Mouse (Mus musculus) kidney, adult 2 months (tissue): ENCODE results near the gene Rsad1. TPM values are rescaled to one million over a fixed set of nuclear protein-coding genes. Genes with fewer than 3 reads are reported as not detected.

Experiments used
- DNase-seq: peaks from one replicate; pipeline ENCODE4 v3.0.0; 2021
- H3K27ac ChIP-seq: fragments of 200-500 bp; 2 replicates; pipeline ENCODE4 v1.5.1; 2012; ENCODE audit warnings: low read depth, low read length, control low read depth, inconsistent platforms; ENCODE audit not compliant: insufficient read depth
- H3K27me3 ChIP-seq: fragments of 200-500 bp; replicated peaks from 2 replicates; pipeline ENCODE4 v1.6.1; 2012; ENCODE audit warnings: mild to moderate bottlenecking, moderate library complexity, low read length, inconsistent platforms; ENCODE audit not compliant: control insufficient read depth, insufficient read depth
- H3K36me3 ChIP-seq: fragments of 200-500 bp; 2 replicates; pipeline ENCODE4 v1.6.1; 2012; ENCODE audit warnings: mild to moderate bottlenecking, moderate library complexity, low read length, inconsistent platforms; ENCODE audit not compliant: control insufficient read depth, insufficient read depth
- H3K4me1 ChIP-seq: fragments of 200-500 bp; 2 replicates; pipeline ENCODE4 v1.6.1; 2011; ENCODE audit warnings: low read length; ENCODE audit not compliant: control insufficient read depth, insufficient read depth
- H3K4me3 ChIP-seq: fragments of 200-500 bp; 2 replicates; pipeline ENCODE4 v1.5.1; 2011; ENCODE audit warnings: mild to moderate bottlenecking, low read depth, low read length, control low read depth; ENCODE audit not compliant: insufficient read depth
- CTCF ChIP-seq: fragments of 200-500 bp; conservative IDR thresholded peaks from 2 replicates; pipeline ENCODE4 v1.5.1; 2011; ENCODE audit warnings: low read depth, mild to moderate bottlenecking, control low read depth, low read length, moderate library complexity, mixed read lengths; ENCODE audit not compliant: insufficient read depth, insufficient read length
- POLR2A ChIP-seq: fragments of 200-500 bp; IDR thresholded peaks from one replicate; pipeline ENCODE4 v1.6.1; 2011; ENCODE audit warnings: low read depth, low read length, control low read depth
- WGBS: fragments of 180-500 bp; shearing (Covaris S2); methylation state at CpG from one replicate; pipeline ENCODE4 v1.1.7; 2018; 5-methylcytosine and 5-hydroxymethylcytosine counted together
- polyA plus RNA-seq: library from polyadenylated mRNA; depleted of rRNA; stranded (reverse); fragments of >200 nt; gene quantifications from 2 replicates; pipeline ENCODE4 v1.2.3, GENCODE M21; 2012

The Rsad1 gene
- polyA plus RNA-seq, 1 experiment, result 8.6 TPM

DNA sequence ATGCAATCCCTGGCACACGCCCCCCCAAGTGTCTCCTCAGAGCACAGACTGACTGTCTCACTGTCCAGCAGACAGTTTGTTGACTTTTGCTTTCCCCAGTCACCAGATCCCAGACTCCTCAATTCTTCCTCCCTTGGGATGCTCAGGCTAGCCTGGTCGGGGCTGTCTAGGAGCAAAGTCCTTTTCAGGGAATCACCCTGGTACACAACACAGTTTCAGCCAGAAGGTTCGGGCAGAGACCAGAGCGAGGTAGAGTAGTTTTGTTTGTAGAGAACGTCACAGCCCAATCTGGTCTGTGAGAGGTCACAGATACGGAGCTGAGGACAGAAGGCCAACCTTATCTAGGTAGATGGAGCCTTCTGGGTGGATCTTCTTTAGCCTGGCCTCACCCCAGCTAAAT lies 17.5 kb upstream of the Rsad1 start:
- TF ChIP-seq POLR2A (no peak), CTCF (no peak)
- Histone ChIP-seq H3K4me3 (no peak overlapping the region), H3K4me1 (no peaks in the 10 kb centered on the region), H3K36me3 (no peaks in the 10 kb centered on the region), H3K27me3 (no peaks in the 10 kb centered on the region), H3K27ac (no peak overlapping the region)
- WGBS, result 57% methylated on average over 6 of the region's 6 CpGs
- DNase-seq, result no peak

DNA sequence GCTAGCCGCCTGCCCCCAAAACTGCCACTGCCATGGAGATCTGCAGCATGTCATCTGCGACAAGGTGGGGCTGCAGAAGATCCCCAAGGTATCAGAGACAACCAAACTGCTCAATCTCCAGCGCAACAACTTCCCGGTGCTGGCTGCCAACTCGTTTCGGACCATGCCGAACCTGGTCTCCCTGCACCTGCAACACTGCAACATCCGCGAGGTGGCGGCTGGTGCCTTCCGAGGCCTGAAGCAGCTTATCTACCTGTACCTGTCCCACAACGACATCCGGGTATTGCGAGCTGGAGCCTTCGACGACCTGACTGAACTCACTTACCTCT lies 16.1 kb upstream of the Rsad1 start:
- WGBS, result 65% methylated on average over 16 of the region's 16 CpGs
- Histone ChIP-seq H3K4me3 (no peak overlapping the region), H3K27me3 (no peaks in the 10 kb centered on the region), H3K36me3 (no peaks in the 10 kb centered on the region), H3K27ac (no peak overlapping the region), H3K4me1 (no peaks in the 10 kb centered on the region)
- no peak for DNase-seq
- no peak for TF ChIP-seq POLR2A
- no peak; the same call in 1 of the 2 replicates for TF ChIP-seq CTCF

DNA sequence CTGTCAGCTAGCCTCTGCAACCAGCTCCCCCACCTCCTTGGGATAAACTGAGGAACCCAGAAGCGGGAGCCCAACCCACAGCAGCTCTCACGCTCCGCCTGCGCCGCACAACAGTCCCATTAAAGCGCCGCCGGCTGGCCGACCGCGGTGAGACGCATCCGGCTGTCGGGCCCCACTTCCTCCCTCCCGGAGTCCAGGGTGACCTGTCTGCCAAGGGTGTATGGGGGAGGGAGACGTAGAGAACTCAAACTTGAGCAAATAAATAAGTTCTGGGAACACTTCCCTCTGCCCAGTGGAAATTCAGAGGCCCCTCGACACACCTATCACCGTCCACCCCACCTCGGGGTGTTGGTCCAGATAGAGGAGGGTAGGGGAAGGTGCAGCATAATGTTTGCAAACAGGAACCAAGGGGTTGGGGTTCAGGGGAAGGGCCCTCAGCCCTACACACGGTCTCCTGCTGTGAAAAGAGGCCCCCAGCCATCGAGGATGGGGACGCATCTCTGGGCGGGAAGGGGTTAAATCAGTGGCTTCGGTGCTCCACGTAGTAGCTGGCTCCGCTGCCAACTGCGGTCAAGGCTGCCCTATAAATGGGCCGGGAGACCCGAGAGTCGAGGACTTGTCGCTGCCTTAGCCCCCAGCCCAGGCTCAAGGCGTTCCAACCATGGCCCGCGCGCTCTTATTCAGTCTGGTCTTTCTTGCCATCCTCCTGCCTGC lies 15.5 kb upstream of the Rsad1 start, which contains the start of gene Chad:
TSS of gene Chad (plus strand) at position 611 of the 714 bp plus-strand sequence.
- Histone ChIP-seq H3K4me1 (no peaks in the 10 kb centered on the region), H3K27ac (no peak within 1 kb of the TSS), H3K4me3 (no peak within 1 kb of the TSS), H3K27me3 (no peaks in the 10 kb centered on the region), H3K36me3 (no peaks in the 10 kb centered on the region)
- TF ChIP-seq POLR2A (no peak), CTCF (no peak)
- DNase-seq, result peak; percentile 59
- WGBS, result 33% methylated on average over 35 of the region's 35 CpGs

DNA sequence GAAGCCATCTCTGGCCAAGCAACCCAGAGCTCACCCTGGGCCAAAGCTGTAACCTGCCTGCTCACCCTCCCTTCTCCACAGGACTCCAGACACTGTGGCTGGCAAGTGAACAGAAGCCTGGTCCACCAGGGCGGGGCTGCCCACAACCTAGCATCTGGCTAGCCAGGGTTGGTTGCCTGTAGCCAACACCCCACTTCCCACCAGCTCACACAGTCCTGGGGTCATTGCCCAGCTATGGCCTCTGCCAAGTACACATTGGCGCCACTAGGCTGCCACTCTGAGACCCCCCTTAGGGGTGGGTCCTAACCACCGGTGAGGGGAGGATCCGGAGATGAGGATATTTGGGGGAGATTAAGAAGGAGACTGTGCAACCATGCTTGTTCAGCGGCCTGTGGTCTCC lies 14.8 kb upstream of the Rsad1 start:
- Histone ChIP-seq H3K27ac (no peak overlapping the region), H3K4me3 (no peak overlapping the region), H3K27me3 (no peaks in the 10 kb centered on the region), H3K36me3 (no peaks in the 10 kb centered on the region), H3K4me1 (no peaks in the 10 kb centered on the region)
- 66% methylated on average over 5 of the region's 5 CpGs for WGBS
- DNase-seq, result no peak
- TF ChIP-seq CTCF (no peak), POLR2A (no peak)

DNA sequence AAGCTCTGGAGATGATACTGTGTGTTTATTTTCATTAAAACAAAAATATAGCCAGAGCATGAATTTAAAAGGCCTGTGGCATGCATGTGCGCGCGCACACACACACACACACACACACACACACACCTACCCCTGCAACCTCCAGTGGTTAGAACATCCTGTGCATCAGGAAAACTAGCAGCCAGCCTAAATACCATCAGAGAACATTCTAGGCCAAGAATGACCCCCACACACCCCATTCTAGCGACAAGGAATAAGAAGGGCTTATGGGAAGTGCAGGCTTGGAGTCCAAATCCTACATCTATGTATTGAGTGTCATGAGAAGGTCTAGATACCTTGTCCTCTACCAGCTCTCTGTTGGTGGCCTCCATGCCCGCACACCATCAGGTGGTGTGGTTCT lies 14.3 kb upstream of the Rsad1 start:
- 91% methylated on average over 5 of the region's 5 CpGs for WGBS
- H3K27ac ChIP-seq, result no peak overlapping the region
- no peaks in the 10 kb centered on the region for H3K4me1 ChIP-seq
- no peak for DNase-seq
- H3K4me3 ChIP-seq, result no peak overlapping the region
- H3K27me3 ChIP-seq, result no peaks in the 10 kb centered on the region
- TF ChIP-seq POLR2A (no peak), CTCF (no peak)
- H3K36me3 ChIP-seq, result no peaks in the 10 kb centered on the region

DNA sequence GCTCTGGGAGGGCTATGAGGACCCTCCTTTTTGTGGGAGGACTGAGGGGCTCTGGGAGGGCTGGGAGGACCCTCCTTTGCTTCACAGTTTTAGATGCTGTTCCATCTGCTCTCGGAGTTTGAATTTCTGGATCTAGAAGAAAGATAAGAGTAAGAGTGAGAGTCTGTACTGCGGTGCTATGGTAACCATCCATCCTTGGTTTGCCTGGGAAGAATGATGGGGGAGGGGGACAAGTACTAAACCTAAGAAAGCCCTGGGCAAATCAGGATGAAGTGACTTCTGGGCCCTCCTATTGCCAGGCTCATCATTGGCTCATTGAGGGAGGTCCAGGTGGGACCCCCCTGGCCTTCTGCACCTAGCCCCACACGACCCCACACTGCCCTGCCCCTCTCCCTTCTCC lies 9.2 kb upstream of the Rsad1 start:
- TF ChIP-seq POLR2A (no peak), CTCF (no peak)
- WGBS, result 76% methylated on average over 3 of the region's 3 CpGs

DNA sequence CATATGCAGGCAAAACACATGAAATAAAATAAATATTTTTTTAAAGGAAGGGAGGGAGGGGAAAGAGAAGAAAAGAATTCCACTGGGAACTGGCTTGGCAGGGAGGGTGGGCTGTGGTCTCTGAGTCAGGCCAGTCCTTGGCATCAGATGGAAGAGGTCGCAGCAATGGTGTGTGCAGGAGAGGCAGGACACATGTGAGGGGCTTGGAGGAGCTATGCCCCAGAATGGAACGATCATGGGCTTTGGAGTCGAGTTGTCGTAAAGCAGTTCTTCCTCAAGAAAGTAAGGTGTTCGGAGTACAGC lies 1.3 kb upstream of the Rsad1 start:
- DNase-seq, result no peak
- Histone ChIP-seq H3K36me3 (no peaks in the 10 kb centered on the region), H3K4me1 (0 out of 2 replicates have a peak, but pooled peaks cover 3% of the 10 kb centered on the region), H3K27ac (no peak overlapping the region), H3K4me3 (no peak overlapping the region), H3K27me3 (no peaks in the 10 kb centered on the region)
- WGBS, result 78% methylated on average over 5 of the region's 5 CpGs
- TF ChIP-seq CTCF (no peak), POLR2A (no peak)

More for the DNA sequence above, 9.2 kb upstream of the Rsad1 start:
- DNase-seq, result no peak
- H3K36me3 ChIP-seq, result no peaks in the 10 kb centered on the region
- no peak overlapping the region for H3K27ac ChIP-seq
- no peaks in the 10 kb centered on the region for H3K27me3 ChIP-seq
- H3K4me1 ChIP-seq, result 0 out of 2 replicates have a peak, but pooled peaks cover 3% of the 10 kb centered on the region
- no peak overlapping the region for H3K4me3 ChIP-seq
